Mouse (Mus musculus): ENCODE measurements at regions not wholly inside any gene's neighbourhood (a gene's known extent, or its start where the extent isn't known, plus 50 kb on each side); places are given as distances from the start of the nearest gene placed in this dataset.

- TF ChIP-seq TCF12 (IDR thresholded peaks at IDR 0.05; ENCODE audit: low read depth, low read length): no peak
- TF ChIP-seq CTCF (conservative IDR thresholded peaks at IDR 0.05 in 1 of 2, IDR thresholded peaks at IDR 0.05 in 1 of 2; ENCODE audit: low read depth in 2 of 2, low read length in 2 of 2): no peak
- no peak for TF ChIP-seq POLR2A (IDR thresholded peaks at IDR 0.05; ENCODE audit: low read depth, low read length)
- TF ChIP-seq ZC3H11A (IDR thresholded peaks at IDR 0.05; ENCODE audit: low read depth, low read length): no peak
Observed at GRCm38 (mm10) chr12:9106416-9106815, 76.6 kb downstream of the Ttc32 start.
